Mouse (Mus musculus): ENCODE measurements at regions not wholly inside any gene's neighbourhood (a gene's known extent, or its start where the extent isn't known, plus 50 kb on each side); places are given as distances from the start of the nearest gene placed in this dataset.

DNA sequence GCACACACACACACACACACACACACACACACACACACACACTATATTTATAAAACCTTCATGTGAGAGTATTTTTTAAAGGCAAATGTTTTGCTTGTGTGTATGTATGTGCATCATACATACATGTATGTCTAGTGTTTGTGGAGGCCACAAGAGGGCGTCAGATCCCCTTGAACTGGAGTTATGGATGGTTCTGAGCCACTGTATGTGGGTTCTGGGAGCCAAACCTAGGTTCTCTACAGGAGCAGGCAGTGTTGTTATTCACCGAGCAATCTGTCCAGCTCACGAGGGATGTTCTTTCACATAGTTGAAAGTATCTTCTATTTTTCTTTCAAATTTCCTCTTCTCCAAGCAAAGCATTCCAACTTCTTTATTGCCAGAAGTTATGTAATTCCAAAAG, 56.3 kb upstream of the Agtr2 start:
- 60% methylated on average over 3 of the region's 3 CpGs for WGBS

DNA sequence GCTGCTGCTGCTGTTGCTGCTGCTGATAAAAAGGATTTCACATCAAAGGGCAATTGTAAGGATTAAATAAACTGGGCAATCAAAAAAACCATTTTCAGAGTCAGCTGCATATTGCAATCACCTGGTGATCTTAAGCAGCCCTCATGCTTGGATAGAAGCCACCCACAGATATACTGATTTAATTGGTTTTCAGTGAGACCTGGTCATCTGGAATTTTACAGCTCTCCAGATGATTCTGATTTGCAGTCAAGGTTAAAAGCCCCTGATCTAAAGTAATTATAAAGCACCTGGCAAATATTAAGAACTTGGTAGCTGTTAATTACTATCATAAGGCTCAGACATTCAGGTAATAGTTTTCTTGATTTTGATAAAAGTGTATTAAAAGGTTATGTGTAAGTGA, 50.8 kb upstream of the Agtr2 start:
- no peak for ATAC-seq (ENCODE audit: low FRiP score, low TSS enrichment)
- Histone ChIP-seq H3K4me2 (replicated peaks; ENCODE audit: low read depth) (no peak overlapping the region), H3K27ac (replicated peaks) (no peak overlapping the region), H3K9me3 (ENCODE audit: control insufficient read depth, low read length) (no peaks in the 10 kb centered on the region), H3K9ac (ENCODE audit: low read length) (no peak overlapping the region), H3K36me3 (ENCODE audit: control insufficient read depth, insufficient read depth, low read length) (no peaks in the 10 kb centered on the region), H3K27me3 (ENCODE audit: control insufficient read depth, insufficient read depth, low read length) (no peaks in the 10 kb centered on the region), H3K4me1 (replicated peaks; ENCODE audit: control insufficient read depth, insufficient read depth) (no peaks in the 10 kb centered on the region), H3K4me3 (ENCODE audit: low read depth, low read length) (no peak overlapping the region)
- TF ChIP-seq EP300 (optimal IDR thresholded peaks at IDR 0.05) (no peak), CTCF (IDR thresholded peaks at IDR 0.05; ENCODE audit: low read depth) (no peak)
- DNase-seq (ENCODE audit: low spot score), result no peak

More for the DNA sequence above, 56.3 kb upstream of the Agtr2 start:
- Histone ChIP-seq H3K9me3 (ENCODE audit: control insufficient read depth, low read length) (no peaks in the 10 kb centered on the region), H3K4me3 (ENCODE audit: low read depth, low read length) (no peak overlapping the region), H3K4me1 (replicated peaks; ENCODE audit: control insufficient read depth, insufficient read depth) (no peaks in the 10 kb centered on the region), H3K9ac (ENCODE audit: low read length) (no peak overlapping the region), H3K27ac (replicated peaks) (no peak overlapping the region), H3K27me3 (ENCODE audit: control insufficient read depth, insufficient read depth, low read length) (no peaks in the 10 kb centered on the region), H3K36me3 (ENCODE audit: control insufficient read depth, insufficient read depth, low read length) (no peaks in the 10 kb centered on the region), H3K4me2 (replicated peaks; ENCODE audit: low read depth) (no peak overlapping the region)
- ATAC-seq (ENCODE audit: low FRiP score, low TSS enrichment), result no peak
- DNase-seq (ENCODE audit: low spot score), result no peak
- TF ChIP-seq EP300 (optimal IDR thresholded peaks at IDR 0.05) (no peak), CTCF (IDR thresholded peaks at IDR 0.05; ENCODE audit: low read depth) (peak; percentile 32)

All from stomach, postnatal 0 days (tissue).